Mouse (Mus musculus) mouse trophoblast stem cell (cell line): ENCODE data around the gene Rps6ka1.
"Not testable (repeated sequence)": the region's sequence is repeated elsewhere in the genome, so short reads cannot be mapped to it uniquely, and the experiment has no call there.

Source experiments
- in situ Hi-C, 2 experiments: fragments of 300-500 bp; cut with MseI, MboI; formaldehyde crosslinking; loops; 2 replicates in 1 of 2; 3 replicates in 1 of 2; pipeline ENCODE4 v1.15.1; 2025

Gene Rps6ka1

GRCm38 (mm10) chr4:133887672-133888453, at the start of gene Rps6ka1:
TSS of gene Rps6ka1 (minus strand) at chr4:133887797.
- in situ Hi-C loops: no loop called here

- in situ Hi-C loops: no loop called here
Observed at GRCm38 (mm10) chr4:133931785-133932184, 44.2 kb upstream of the Rps6ka1 start.

GRCm38 (mm10) chr4:133931349-133931748, 43.8 kb upstream of the Rps6ka1 start:
- in situ Hi-C loops: no loop called here

- in situ Hi-C loops: no loop called here
Observed at GRCm38 (mm10) chr4:133929278-133929670, 41.7 kb upstream of the Rps6ka1 start.

GRCm38 (mm10) chr4:133928576-133929277, 41.1 kb upstream of the Rps6ka1 start:
- in situ Hi-C loops: no loop called here

GRCm38 (mm10) chr4:133925204-133925603, 37.6 kb upstream of the Rps6ka1 start:
- in situ Hi-C loops: no loop called here

GRCm38 (mm10) chr4:133923743-133924142, 36.1 kb upstream of the Rps6ka1 start:
- in situ Hi-C loops: no loop called here

- in situ Hi-C loops: not testable (repeated sequence)
Observed at GRCm38 (mm10) chr4:133918093-133918825, 30.7 kb upstream of the Rps6ka1 start.

- in situ Hi-C loops: no loop called here
Observed at GRCm38 (mm10) chr4:133911983-133912382, 24.4 kb upstream of the Rps6ka1 start.

GRCm38 (mm10) chr4:133910236-133911211, 22.9 kb upstream of the Rps6ka1 start:
- in situ Hi-C loops: no loop called here

GRCm38 (mm10) chr4:133908051-133908450, 20.5 kb upstream of the Rps6ka1 start:
- in situ Hi-C loops: no loop called here

- in situ Hi-C loops: no loop called here
Observed at GRCm38 (mm10) chr4:133907086-133907485, 19.5 kb upstream of the Rps6ka1 start.

- in situ Hi-C loops: not testable (repeated sequence)
Observed at GRCm38 (mm10) chr4:133906336-133906735, 18.7 kb upstream of the Rps6ka1 start.

GRCm38 (mm10) chr4:133905167-133905566, 17.6 kb upstream of the Rps6ka1 start:
- in situ Hi-C loops: no loop called here

GRCm38 (mm10) chr4:133904326-133904725, 16.7 kb upstream of the Rps6ka1 start:
- in situ Hi-C loops: no loop called here

GRCm38 (mm10) chr4:133903372-133903771, 15.8 kb upstream of the Rps6ka1 start:
- in situ Hi-C loops: no loop called here

- in situ Hi-C loops: no loop called here
Observed at GRCm38 (mm10) chr4:133902510-133902909, 14.9 kb upstream of the Rps6ka1 start.

- in situ Hi-C loops: no loop called here
Observed at GRCm38 (mm10) chr4:133900887-133901286, 13.3 kb upstream of the Rps6ka1 start.

GRCm38 (mm10) chr4:133900352-133900751, 12.8 kb upstream of the Rps6ka1 start:
- in situ Hi-C loops: no loop called here

GRCm38 (mm10) chr4:133899241-133899800, 11.7 kb upstream of the Rps6ka1 start:
- in situ Hi-C loops: no loop called here

GRCm38 (mm10) chr4:133898151-133898550, 10.6 kb upstream of the Rps6ka1 start:
- in situ Hi-C loops: no loop called here
